In the genomic region with DNA sequence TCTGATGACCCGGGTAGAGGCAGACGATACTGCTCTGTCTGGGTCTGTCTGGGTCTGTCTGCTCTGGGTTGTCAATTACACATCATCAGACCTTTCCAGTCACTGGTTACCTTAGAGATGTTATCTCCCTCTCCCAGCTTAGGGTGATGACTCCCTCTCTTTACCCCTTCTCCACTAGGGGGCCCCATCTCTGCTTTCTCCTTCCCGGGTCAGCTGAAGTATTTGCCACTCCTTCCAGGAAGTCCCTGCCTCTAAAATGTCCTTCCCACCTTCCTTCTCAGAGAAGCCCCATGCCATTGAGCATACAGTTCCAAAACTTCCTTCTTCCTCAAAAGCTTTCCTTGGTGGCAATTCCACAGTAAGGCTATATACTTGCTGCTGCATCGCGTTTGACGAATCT, we compare ENCODE assay signal across 13 mouse cellular contexts. TPM values are rescaled to one million over a fixed set of nuclear protein-coding genes. Genes with fewer than 3 reads are reported as not detected.
DNase-seq lines count a peak whose midpoint lies in the region; ATAC-seq and TF ChIP-seq lines count a peak whose summit lies in the region.
"Had no signal": no experiment of that assay in that cellular context is flagged by ENCODE, and none has a peak within 500 bp of the region (broad histone marks: within the 10 kb centered on the region; RNA-seq: fewer than 3 reads in every experiment).

No protein-coding gene starts in this region.

- H3K36me3 ChIP-seq in small intestine, adult 2 months (ENCODE audit: control insufficient read depth, insufficient read depth, low read length), result no peaks in the 10 kb centered on the region
- H3K36me3 ChIP-seq: heart, embryonic 15.5 days; liver, embryonic 15.5 days had no signal

- in situ Hi-C loops in Patski (cut with MboI; ENCODE audit: low pct_unique_long_range_greater_than_20kb), result loop anchor here (5.0 to 25.0 kb wide), 4 partner anchors 308 to 837 kb away; a partner anchor contains a TSS

- POLR2A ChIA-PET in Patski (lab: Charles Lee), result no interaction called here

- no peak overlapping the region for H3K27ac ChIP-seq in layer of hippocampus, adult 2 months
- no peak overlapping the region for H3K27ac ChIP-seq in small intestine, adult 2 months (ENCODE audit: insufficient read depth, low read depth, low read length)
- H3K27ac ChIP-seq: heart, embryonic 15.5 days; liver, embryonic 15.5 days had no signal

- TF ChIP-seq POLR2A in small intestine, adult 2 months (IDR thresholded peaks at IDR 0.05; ENCODE audit: low read depth, low read length), result no peak

- TF ChIP-seq CTCF in layer of hippocampus, adult 2 months (conservative IDR thresholded peaks at IDR 0.05), result peak; percentile 53
- TF ChIP-seq CTCF in Patski (IDR thresholded peaks at IDR 0.05), result peak; percentile 52
- peak; percentile 34; the same call in 1 of the 2 replicates for TF ChIP-seq CTCF in small intestine, adult 2 months (IDR thresholded peaks at IDR 0.05; ENCODE audit: extremely low read depth, insufficient read length, insufficient replicate concordance, low read depth, low read length)

- 36% methylated on average over 6 of the region's 6 CpGs for WGBS in small intestine, adult 2 months

- no peak overlapping the region for H3K4me3 ChIP-seq in layer of hippocampus, adult 2 months
- no peak overlapping the region for H3K4me3 ChIP-seq in small intestine, adult 2 months (ENCODE audit: low read depth, low read length)
- H3K4me3 ChIP-seq: heart, embryonic 15.5 days; liver, embryonic 15.5 days had no signal

- H3K4me1 ChIP-seq in small intestine, adult 2 months (ENCODE audit: control insufficient read depth, insufficient read depth, insufficient read length, low read length), result peaks cover 5% of the 10 kb centered on the region; the same call in 1 of the 2 replicates
- H3K4me1 ChIP-seq: liver, embryonic 15.5 days had no signal

- no peak for ATAC-seq in Patski

- CTCF ChIA-PET in Patski (lab: Charles Lee), result interaction anchor here (1.5 kb wide), 1 partner anchor 9 kb away, joined by 3 read pairs; no protein-coding TSS in a partner anchor

- peaks cover 8% of the 10 kb centered on the region for H3K27me3 ChIP-seq in Patski
- H3K27me3 ChIP-seq in small intestine, adult 2 months (ENCODE audit: control insufficient read depth, insufficient read depth, low read length), result no peaks in the 10 kb centered on the region

- DNase-seq in layer of hippocampus, adult 2 months (ENCODE audit: low spot score in 2 of 2), result no peak
- no peak for DNase-seq in layer of hippocampus, adult 11-12 months (ENCODE audit: low spot score)
- DNase-seq in retina, postnatal 1 day, result peak; percentile 35
- DNase-seq in retina, embryonic 14.5 days (ENCODE audit: low spot score), result no peak
- no peak for DNase-seq in Patski (ENCODE audit: low read depth, low spot score)
- no peak for DNase-seq in ovary, adult 18-20 months (ENCODE audit: low spot score)
- DNase-seq: cerebellum, adult 2 months; kidney, adult 9 months; right cerebral cortex, postnatal 25 days; thymus, adult 2 months had no signal

RNA-seq across cellular contexts. Expression of a gene that starts 21.5 kb away (rescaled TPM):
- total RNA-seq in layer of hippocampus, adult 2 months (2021), result 1 to 10 TPM; 4.6 to 4.8 TPM
- 2.7 TPM for polyA plus RNA-seq in Patski (2021)
- 2.7 and 4.7 TPM in 2 replicates for polyA plus RNA-seq in small intestine, adult 2 months (2012; rRNA removed)
